Mouse (Mus musculus) cerebellum, postnatal 4 days (tissue): Measurements from ENCODE around the gene Hist1h3b.
"Not testable (repeated sequence)": the region's sequence is repeated elsewhere in the genome, so short reads cannot be mapped to it uniquely, and the experiment has no call there.

ENCODE experiments used
- DNase-seq, 2 experiments: peaks; one replicate each; pipeline ENCODE4 v3.0.0; 2022; ENCODE audit warnings: low spot score in 2 of 2, mixed read lengths in 1 of 2

Gene Hist1h3b

DNA sequence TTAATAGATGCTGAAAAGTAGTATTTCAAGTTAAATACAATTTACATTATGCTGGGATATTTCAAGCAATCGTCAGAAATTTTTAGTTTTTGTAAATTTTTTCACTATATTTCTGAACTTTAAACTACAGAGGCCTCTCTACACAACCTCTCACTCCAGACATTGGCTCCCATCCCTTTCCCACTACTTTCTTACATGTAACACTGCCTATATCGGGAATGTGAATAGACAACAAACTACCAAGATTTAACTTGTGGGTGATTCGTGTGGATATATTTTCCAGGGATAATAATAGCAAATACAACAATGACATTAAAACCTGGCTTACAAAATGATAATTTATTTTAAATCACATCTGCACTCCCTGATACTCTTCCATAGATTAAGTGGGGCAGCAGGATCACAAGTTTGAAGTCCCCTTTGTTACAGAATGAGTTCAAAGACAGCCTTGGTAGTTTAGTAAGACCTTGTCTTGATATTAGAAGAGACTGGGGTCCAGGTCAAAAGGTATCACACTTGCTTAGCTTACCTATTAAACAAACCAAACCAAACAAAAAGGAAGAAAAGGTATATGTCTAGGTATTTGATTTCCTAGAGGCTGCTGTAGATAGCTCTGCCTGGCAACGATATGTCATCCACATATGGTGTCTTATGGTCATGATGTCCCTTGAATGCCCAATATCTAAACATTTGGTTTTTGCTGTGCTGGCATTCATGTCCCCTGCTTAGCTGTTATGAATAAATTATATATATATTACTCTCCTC, 1.4 kb downstream of the Hist1h3b start:
- DNase-seq = no peak

DNA sequence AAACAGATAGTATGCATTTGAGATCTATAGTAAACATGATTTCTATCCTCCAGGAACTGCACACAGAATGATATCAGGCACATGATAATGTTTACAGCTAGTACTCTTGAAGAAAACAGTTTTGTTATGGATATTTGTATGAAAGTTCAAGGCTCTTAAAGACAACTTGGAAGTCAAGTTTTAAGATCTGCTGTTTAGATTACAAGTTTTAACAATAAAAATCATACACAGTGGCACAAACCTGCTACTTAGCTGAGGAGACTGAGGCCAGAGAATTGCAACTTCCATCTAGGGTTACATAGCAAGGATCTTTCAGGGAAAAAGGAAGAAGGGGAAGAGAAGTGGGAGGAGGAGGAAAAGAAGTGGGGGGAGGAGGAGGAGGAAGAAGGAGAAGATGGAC, 2.9 kb downstream of the Hist1h3b start:
- DNase-seq = no peak

DNA sequence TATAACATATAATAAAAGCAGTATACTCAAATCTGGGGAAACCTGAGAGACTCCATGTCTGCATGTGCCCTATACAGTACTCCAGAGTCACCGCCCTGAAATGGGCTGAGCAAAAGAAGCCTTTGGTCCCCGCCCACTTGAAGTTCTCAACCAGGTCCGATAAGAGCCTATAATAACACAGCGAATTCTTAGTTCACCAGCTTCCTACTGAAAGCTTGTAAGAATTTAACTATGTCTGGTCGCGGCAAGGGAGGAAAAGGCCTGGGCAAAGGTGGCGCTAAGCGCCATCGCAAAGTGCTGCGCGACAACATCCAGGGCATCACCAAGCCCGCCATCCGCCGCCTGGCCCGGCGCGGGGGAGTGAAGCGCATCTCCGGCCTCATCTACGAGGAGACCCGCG, 4.7 kb downstream of the Hist1h3b start, which contains the start of gene Hist1h4b:
TSS of gene Hist1h4b (plus strand) at position 224 of the 400 bp plus-strand sequence.
- DNase-seq = peak in 1 of 2 experiments; percentile 75

DNA sequence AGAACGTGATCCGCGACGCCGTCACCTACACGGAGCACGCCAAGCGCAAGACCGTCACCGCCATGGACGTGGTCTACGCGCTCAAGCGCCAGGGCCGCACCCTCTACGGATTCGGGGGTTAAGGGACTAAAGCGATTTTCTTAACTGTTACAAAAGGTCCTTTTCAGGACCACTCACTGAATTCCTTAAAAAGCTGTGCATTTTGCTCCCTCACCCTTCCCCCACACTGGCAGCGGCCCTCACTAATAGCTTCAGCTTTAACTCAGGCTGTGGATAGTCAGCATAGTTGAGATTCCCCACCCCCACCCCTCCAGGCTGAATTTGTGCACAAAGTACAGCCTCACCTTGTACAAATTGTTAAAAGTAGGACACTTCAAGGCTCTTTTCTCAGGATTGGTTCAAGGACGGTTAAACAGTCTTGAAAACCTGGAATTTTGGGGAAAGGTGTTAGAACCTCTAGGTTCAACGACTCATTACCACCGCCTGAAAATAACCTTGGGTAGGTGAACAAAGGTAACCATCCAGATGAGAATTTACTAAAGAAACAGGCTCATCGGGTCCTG, 5.2 kb downstream of the Hist1h3b start:
- no peak for DNase-seq

DNA sequence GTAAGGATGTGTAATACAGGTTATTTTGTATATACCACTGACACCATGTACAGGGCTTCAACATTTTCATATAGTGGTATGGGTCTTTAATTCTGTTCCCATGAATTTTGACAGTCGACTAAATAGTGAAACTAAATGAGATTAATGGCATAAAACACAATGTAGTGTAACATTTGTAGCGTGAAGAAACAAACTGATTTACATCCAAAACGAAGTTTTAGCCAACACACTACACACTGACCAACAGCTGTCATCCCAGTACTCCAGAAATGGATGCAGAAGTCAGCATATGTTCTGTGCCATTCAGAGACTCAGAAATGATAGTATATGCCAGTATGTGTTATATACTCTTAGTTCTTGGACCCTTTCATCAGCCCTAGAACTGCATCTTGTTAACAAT, 5.9 kb downstream of the Hist1h3b start:
- no peak for DNase-seq

GRCm38 (mm10) chr13:23759251-23759771, 7.2 kb downstream of the Hist1h3b start:
- no peak for DNase-seq

DNA sequence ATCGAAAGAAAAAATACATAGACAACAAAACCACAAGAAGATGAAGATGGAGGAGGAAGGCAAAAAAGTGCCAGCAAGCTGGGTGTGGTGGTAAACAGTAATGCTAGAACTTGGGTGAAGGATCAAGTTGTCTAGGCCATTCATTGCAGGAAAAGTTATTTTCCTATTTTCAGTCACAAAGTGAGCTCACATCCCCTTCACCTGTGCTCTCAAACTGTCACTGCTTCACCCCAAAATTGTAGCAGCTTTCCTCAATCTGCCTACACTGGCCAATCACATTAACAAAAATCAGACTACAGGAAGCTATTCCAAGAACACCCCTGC, 7.8 kb downstream of the Hist1h3b start:
- no peak for DNase-seq

- DNase-seq = no peak
These were observed 8.3 kb downstream of the Hist1h3b start for GRCm38 (mm10) chr13:23760240-23760971.

GRCm38 (mm10) chr13:23760972-23761864, 9.2 kb downstream of the Hist1h3b start, which contains the start of gene Hist1h4a:
TSS of gene Hist1h4a (minus strand) at chr13:23761230.
- peak; percentile 95 to 98 for DNase-seq

DNA sequence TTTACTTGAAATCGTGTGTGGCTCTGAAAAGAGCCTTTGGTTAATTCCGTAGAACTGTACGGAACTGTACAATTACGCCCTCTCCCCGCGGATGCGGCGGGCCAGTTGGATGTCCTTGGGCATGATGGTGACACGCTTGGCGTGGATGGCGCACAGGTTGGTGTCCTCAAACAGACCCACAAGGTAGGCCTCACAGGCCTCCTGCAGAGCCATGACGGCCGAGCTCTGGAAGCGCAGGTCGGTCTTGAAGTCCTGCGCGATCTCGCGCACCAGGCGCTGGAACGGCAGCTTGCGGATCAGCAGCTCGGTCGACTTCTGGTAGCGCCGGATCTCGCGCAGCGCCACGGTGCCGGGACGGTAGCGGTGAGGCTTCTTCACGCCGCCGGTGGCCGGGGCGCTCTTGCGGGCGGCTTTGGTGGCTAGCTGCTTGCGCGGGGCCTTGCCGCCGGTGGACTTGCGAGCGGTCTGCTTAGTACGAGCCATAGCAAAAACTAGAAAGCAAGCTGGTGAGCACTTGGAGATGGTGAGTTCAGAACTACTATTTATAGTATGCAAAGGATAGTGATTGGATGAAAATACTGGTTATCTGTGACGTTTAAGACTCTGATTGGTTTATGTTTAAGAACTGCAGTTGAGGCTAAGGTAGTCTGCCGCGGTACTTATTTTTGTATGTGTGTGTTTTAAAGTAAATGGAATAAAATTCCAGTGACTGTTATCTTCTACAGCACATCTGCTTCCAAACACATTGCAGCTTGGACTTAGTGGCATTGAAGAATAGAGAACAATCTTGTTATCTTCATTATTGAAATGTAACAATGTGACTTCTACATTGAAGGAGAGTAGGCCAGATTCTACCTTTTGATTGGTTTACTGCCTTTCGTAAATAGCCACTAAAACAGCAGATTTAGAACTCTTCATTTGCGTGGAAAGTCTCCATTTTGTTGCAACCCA, 10.1 kb downstream of the Hist1h3b start, which contains the start of gene Hist1h3a:
TSS of gene Hist1h3a (minus strand) at position 516 of the 951 bp plus-strand sequence.
- DNase-seq = not testable (repeated sequence)

DNA sequence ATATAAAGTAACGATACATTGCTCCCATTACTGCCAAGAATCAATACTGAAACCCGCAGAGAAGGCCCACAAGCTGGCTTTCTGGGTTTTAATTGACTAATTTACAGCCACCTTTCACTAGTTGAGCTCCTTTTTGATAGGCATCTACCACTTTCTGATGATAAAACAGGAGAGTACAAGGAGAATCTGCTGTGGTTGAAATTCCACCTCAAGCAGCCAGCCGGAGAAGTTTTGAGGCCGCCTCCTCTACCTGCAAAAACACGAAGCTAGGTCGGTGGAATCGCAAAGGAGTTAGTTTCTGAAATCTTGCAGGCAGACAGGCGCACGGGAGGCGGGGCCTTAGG, 11.1 kb downstream of the Hist1h3b start:
- DNase-seq = no peak

DNA sequence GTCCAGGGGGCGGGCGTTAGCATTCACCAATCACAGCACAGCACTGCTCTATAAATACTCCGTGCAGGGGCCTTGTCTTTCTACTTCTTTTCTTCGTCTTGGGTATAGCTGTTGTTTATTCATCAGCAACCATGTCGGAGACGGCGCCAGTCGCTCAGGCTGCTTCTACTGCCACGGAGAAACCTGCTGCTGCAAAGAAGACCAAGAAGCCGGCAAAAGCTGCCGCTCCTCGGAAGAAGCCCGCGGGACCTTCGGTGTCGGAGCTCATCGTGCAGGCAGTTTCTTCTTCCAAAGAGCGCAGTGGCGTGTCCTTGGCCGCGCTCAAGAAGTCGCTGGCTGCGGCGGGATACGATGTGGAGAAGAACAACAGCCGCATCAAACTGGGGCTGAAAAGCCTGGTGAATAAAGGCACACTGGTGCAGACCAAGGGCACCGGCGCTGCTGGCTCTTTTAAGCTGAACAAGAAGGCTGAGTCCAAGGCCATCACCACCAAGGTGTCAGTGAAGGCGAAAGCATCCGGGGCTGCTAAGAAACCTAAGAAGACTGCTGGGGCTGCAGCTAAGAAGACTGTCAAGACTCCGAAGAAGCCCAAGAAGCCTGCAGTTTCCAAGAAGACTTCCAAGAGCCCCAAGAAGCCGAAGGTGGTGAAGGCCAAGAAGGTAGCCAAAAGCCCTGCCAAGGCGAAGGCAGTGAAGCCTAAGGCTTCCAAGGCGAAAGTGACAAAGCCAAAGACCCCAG, 11.7 kb downstream of the Hist1h3b start, which contains the start of gene Hist1h1a:
TSS of gene Hist1h1a (plus strand) at position 81 of the 738 bp plus-strand sequence.
- peak; percentile 61 to 76 for DNase-seq

DNA sequence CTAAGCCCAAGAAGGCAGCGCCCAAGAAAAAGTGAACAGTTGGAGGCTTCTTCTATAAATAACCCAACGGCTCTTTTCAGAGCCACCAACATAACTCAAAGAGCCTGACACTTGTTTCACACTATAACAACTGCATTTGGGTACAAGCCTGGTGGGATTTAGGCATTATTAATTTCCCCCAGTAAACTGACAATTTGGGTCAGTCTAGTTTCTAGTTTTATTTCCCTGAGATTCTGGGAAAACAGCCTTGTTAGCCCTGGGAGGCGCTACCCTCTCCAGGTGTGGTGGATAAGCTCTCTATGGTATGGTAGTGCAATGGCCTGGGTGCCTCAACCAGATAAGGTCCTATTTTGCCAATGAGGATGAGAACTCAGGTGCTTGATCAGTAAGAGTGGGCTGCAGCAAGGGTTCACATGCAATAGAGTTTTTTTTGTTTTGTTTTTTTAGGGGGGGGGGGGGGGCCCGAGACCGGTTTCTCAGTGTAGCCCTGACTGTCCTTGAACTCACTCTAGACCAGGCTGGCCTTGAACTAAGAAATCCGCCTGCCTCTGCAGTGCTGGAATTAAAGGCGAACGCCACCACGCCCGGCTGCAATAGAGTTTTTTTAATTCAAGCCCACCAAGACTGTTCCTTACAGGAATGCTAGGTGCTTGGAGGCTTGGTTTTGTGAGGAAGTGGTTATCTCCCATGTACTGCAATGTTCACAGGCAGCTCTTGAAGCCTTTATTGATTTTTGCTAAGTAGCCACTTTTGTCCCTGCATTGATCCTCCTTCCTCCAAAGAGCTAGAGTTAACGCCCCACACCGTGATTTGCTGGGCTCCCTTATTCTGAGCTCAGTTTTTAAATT, 12.5 kb downstream of the Hist1h3b start:
- no peak for DNase-seq

DNA sequence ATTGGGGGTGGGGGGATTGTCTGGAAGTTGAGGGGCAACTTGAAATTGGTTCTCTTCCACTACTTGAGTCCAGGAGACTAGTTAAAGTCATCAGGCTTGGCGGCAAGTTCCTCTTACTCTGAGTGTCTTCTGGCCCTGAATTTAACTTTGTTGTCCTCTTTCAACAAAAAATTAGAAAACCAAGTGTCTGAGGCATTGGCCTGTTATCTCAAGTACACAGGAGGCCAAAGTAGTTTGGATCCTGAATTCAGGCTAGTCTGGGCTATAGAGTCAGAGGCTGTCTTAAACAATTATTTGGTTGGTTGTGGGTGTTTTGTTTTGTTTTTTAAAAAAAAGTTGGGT, 13.1 kb downstream of the Hist1h3b start:
- DNase-seq = no peak

DNA sequence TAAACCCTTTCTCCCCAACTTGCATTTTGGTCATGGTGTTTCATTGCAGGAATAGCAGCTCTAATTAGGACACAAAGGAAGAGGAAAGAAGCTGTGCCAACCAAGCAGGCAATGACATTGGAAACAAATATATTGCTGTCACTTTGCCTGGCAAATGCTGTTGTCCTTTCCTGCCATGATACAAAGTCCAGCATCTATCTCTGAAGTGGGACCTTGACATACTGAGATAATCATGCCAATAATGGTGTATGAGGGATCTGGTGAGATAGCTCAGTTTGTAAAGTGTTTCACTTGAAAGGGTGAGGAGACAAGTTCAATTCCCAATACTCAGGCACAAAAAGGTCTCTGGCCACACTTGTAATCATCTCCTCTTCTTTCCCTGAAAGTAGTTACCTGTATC, 14.7 kb downstream of the Hist1h3b start:
- DNase-seq = no peak

DNA sequence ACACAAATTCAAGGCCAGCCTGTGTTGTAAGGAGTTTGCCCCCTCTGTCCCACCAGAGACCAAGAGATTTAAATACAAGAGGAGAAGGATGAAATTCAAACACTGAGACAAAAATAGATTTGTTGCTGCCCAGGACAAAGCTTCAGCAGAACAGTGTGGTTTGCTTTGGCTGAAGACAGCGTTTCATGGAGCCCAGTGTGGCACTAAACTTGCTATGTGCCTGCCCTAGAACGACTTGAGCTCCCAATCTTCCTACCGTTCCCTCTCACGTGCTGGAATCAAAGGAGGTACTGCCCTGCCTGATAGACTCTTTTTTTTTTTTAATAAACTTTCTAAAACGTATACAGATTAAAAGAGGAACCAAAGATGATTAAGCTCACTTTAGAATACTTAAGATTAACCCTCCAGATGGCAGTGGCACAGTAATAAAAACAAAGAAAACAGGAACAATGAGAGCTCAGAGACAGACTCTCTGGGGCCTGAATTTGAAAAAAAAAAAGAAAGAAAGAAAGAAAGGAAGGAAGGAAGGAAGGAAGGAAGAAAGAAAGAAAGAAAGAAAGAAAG, 16.8 kb downstream of the Hist1h3b start:
- DNase-seq = no peak

- not testable (repeated sequence) for DNase-seq
These were observed 17.5 kb downstream of the Hist1h3b start, which contains the start of gene Trim38 for GRCm38 (mm10) chr13:23769613-23770012. TSS of gene Trim38 (plus strand) at chr13:23769913.
